Mouse (Mus musculus) liver, embryonic 16.5 days (tissue): ENCODE data around the gene Wipf2. TPM values are rescaled to one million over a fixed set of nuclear protein-coding genes. Genes with fewer than 3 reads are reported as not detected.

Source experiments
- ATAC-seq: fragments of 200-750 bp; cut with Nextera tagmentation; 2 replicates; pipeline ENCODE4 v1.8.0; 2017; ENCODE audit warnings: low read depth, mild to moderate bottlenecking, moderate number of reproducible peaks, moderate library complexity
- H3K27ac ChIP-seq: fragments of 300-500 bp; sonication (generic); 2 replicates; pipeline ENCODE4 v1.5.1; 2014; ENCODE audit warnings: mild to moderate bottlenecking, low read length
- H3K27me3 ChIP-seq: fragments of 300-500 bp; sonication (generic); 2 replicates; pipeline ENCODE4 v1.6.1; 2014; ENCODE audit warnings: low read depth, low read length, mixed read lengths; ENCODE audit not compliant: control insufficient read depth, insufficient read depth
- H3K36me3 ChIP-seq: fragments of 300-500 bp; sonication (generic); 2 replicates; pipeline ENCODE4 v1.6.1; 2014; ENCODE audit warnings: mild to moderate bottlenecking; ENCODE audit not compliant: control insufficient read depth, insufficient read depth
- H3K4me1 ChIP-seq: fragments of 300-500 bp; sonication (generic); 2 replicates; pipeline ENCODE4 v1.6.1; 2014; ENCODE audit warnings: low read depth, low read length, mixed read lengths; ENCODE audit not compliant: control insufficient read depth
- H3K4me2 ChIP-seq: fragments of 300-500 bp; sonication (generic); 2 replicates; pipeline ENCODE4 v1.6.1; 2014; ENCODE audit warnings: low read depth, low read length, mixed read lengths
- H3K4me3 ChIP-seq: fragments of 300-500 bp; sonication (generic); 2 replicates; pipeline ENCODE4 v1.5.1; 2014; ENCODE audit warnings: low read depth, mild to moderate bottlenecking, low read length
- H3K9ac ChIP-seq: fragments of 300-500 bp; sonication (generic); 2 replicates; pipeline ENCODE4 v1.6.1; 2014; ENCODE audit warnings: low read depth, low read length
- H3K9me3 ChIP-seq: fragments of 300-500 bp; sonication (generic); replicated peaks from 2 replicates; pipeline ENCODE4 v1.6.1; 2016; ENCODE audit warnings: low read length; ENCODE audit not compliant: control insufficient read depth
- WGBS: fragments of 180-500 bp; shearing (Covaris S2); extraction: QIAGEN DNeasy Blood & Tissue Kit; methylation state at CpG from one replicate; pipeline ENCODE4 v1.1.7; 2014; ENCODE audit not compliant: insufficient replicate concordance; 5-methylcytosine and 5-hydroxymethylcytosine counted together
- polyA plus RNA-seq: library from polyadenylated mRNA; unstranded; fragments of >200 nt; fragmentation: Nextera tagmentation; extraction: Ambion mirVana; gene quantifications from 2 replicates; pipeline ENCODE4 v1.2.1, GENCODE M21; 2015

The Wipf2 gene
- polyA plus RNA-seq, 1 experiment from 2014 or later, result 1.6 TPM

GRCm38 (mm10) chr11:98892426-98892825, 29.0 kb downstream of the Wipf2 start:
- Histone ChIP-seq H3K36me3 (peaks cover 50% of the 10 kb centered on the region), H3K27ac (no peak overlapping the region), H3K27me3 (no peaks in the 10 kb centered on the region), H3K4me3 (no peak overlapping the region), H3K4me1 (peaks cover 5% of the 10 kb centered on the region), H3K9ac (no peak overlapping the region), H3K4me2 (no peak overlapping the region), H3K9me3 (no peaks in the 10 kb centered on the region)
- 76% methylated on average over 5 of the region's 5 CpGs for WGBS
- no peak for ATAC-seq

- H3K4me3 ChIP-seq, result no peak overlapping the region
These were observed 37.2 kb downstream of the Wipf2 start for GRCm38 (mm10) chr11:98900529-98901125.

DNA sequence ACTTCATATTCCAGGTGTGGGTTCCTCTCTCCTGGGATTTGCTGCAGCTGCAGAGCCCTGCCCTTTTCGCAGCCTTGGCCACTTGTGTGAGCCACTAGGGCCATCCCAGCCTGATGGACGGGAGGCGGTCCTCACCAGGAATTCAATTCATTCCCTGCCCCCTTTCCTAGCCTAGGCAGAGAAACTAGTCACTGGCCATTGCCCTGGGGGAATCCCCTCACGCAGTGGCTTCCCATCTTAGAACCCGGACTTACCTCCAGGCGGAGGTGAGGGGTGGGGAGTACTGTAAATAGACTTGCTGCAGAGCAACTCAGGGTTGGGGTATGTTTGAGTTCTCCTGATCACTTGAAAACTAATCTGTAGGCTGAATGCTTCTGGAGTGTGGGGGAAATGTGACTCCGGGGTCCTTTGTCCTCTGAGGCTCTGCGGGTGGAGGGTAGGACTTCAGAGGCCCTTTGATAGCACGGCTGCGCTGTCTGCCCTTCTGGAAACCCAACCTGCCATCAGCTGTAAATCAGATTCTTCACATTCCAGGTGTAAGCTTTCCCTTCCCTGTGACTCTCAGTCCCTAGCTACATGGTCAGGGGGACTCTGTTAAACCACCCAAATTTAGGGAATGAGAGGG, 39.3 kb downstream of the Wipf2 start:
- H3K27ac ChIP-seq, result peak overlapping the region; percentile 11; the same call in 1 of the 2 replicates
- ATAC-seq, result no peak
- H3K9me3 ChIP-seq, result no peaks in the 10 kb centered on the region
- no peaks in the 10 kb centered on the region for H3K27me3 ChIP-seq
- no peak overlapping the region for H3K4me3 ChIP-seq
- H3K9ac ChIP-seq, result no peak overlapping the region
- WGBS, result 65% methylated on average over 10 of the region's 10 CpGs
- no peak overlapping the region for H3K4me2 ChIP-seq
- H3K4me1 ChIP-seq, result peaks cover 54% of the 10 kb centered on the region
- peaks cover 15% of the 10 kb centered on the region for H3K36me3 ChIP-seq

More at GRCm38 (mm10) chr11:98900529-98901125, 37.2 kb downstream of the Wipf2 start:
- Histone ChIP-seq H3K27ac (peak overlapping the region; percentile 48; the same call in 1 of the 2 replicates), H3K4me2 (peak overlapping the region; percentile 18; the same call in 1 of the 2 replicates), H3K27me3 (no peaks in the 10 kb centered on the region), H3K9me3 (no peaks in the 10 kb centered on the region), H3K36me3 (peaks cover 27% of the 10 kb centered on the region), H3K4me1 (peaks cover 38% of the 10 kb centered on the region), H3K9ac (no peak overlapping the region)
- 37% methylated on average over 12 of the region's 12 CpGs for WGBS
- ATAC-seq, result no peak

- Histone ChIP-seq H3K4me1 (peaks cover 64% of the 10 kb centered on the region), H3K4me3 (peak overlapping the region; percentile 4; the same call in 1 of the 2 replicates), H3K9ac (peak overlapping the region; percentile 19), H3K27me3 (no peaks in the 10 kb centered on the region), H3K36me3 (peaks cover 9% of the 10 kb centered on the region), H3K9me3 (no peaks in the 10 kb centered on the region), H3K27ac (peak overlapping the region; percentile 96), H3K4me2 (peak overlapping the region; percentile 44)
- ATAC-seq, result peak; percentile 61
- WGBS, result 17% methylated on average over 2 of the region's 2 CpGs
These were observed 41.1 kb downstream of the Wipf2 start for GRCm38 (mm10) chr11:98904577-98904976.

DNA sequence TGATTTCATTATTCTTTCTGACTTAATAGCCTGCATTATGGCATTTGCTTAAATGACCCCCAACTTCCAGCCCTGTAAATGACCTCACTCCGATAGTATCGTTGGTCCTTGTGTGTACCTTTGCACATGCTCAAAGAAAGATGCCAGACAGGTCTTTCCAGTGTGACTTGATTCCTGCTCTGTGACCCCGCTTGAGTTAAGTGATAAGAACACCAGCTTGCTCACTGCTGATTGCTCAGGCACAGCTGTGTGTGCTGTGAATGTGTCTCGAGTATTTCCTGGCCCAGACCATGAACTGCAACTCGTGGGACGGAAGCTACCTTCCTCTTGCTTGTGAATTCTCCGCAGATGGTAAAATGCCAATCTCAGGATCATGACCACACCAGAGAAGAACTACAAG, 41.6 kb downstream of the Wipf2 start:
- H3K4me2 ChIP-seq, result peak overlapping the region; percentile 44
- WGBS, result 18% methylated on average over 7 of the region's 7 CpGs
- H3K27me3 ChIP-seq, result no peaks in the 10 kb centered on the region
- peak overlapping the region; percentile 38 for H3K9ac ChIP-seq
- peak overlapping the region; percentile 7; the same call in 1 of the 2 replicates for H3K4me3 ChIP-seq
- ATAC-seq, result peak; percentile 55
- H3K4me1 ChIP-seq, result peaks cover 66% of the 10 kb centered on the region
- peak overlapping the region; percentile 96 for H3K27ac ChIP-seq
- no peaks in the 10 kb centered on the region for H3K9me3 ChIP-seq
- H3K36me3 ChIP-seq, result peaks cover 7% of the 10 kb centered on the region; the same call in 1 of the 2 replicates

DNA sequence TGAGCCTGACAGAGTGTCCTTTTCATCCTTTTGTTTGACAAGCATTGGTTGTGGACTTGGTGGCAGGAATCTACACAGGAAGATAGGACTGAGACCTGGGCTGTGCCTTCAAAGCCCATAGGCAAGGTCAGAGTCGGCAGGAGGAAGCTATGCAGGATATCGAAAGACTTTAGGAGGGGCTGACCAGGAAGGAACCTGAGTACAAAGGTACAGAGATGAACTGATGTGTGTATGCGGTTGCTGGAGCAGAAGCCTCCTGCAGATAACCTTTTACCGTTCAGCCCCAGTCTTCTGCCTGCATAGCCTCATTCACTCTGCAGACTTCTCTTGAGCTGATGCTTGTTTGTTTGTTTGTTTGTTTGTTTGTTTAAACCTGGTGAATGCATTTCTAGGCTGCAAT, 42.1 kb downstream of the Wipf2 start:
- H3K4me1 ChIP-seq, result peaks cover 71% of the 10 kb centered on the region
- H3K4me2 ChIP-seq, result peak overlapping the region; percentile 44
- peak overlapping the region; percentile 96 for H3K27ac ChIP-seq
- WGBS, result 7% methylated on average over 4 of the region's 4 CpGs
- no peak overlapping the region; the same call in 1 of the 2 replicates for H3K4me3 ChIP-seq
- no peaks in the 10 kb centered on the region for H3K9me3 ChIP-seq
- H3K27me3 ChIP-seq, result no peaks in the 10 kb centered on the region
- H3K36me3 ChIP-seq, result peaks cover 10% of the 10 kb centered on the region
- peak overlapping the region; percentile 38 for H3K9ac ChIP-seq
- ATAC-seq, result no peak

- Histone ChIP-seq H3K27ac (peak overlapping the region; percentile 71), H3K27me3 (no peaks in the 10 kb centered on the region), H3K9me3 (no peaks in the 10 kb centered on the region), H3K4me2 (peak overlapping the region; percentile 81), H3K9ac (peak overlapping the region; percentile 51), H3K36me3 (peaks cover 15% of the 10 kb centered on the region), H3K4me3 (peak overlapping the region; percentile 77), H3K4me1 (peaks cover 81% of the 10 kb centered on the region)
- WGBS, result 46% methylated on average over 5 of the region's 5 CpGs
- no peak for ATAC-seq
These were observed 43.6 kb downstream of the Wipf2 start for GRCm38 (mm10) chr11:98907063-98907436.

- Histone ChIP-seq H3K9ac (peak within 1 kb of the TSS; percentile 83), H3K27me3 (no peaks in the 10 kb centered on the region), H3K4me3 (peak within 1 kb of the TSS; percentile 77), H3K9me3 (no peaks in the 10 kb centered on the region), H3K4me2 (peak within 1 kb of the TSS; percentile 81), H3K27ac (peak within 1 kb of the TSS; percentile 86), H3K36me3 (peaks cover 20% of the 10 kb centered on the region), H3K4me1 (peaks cover 81% of the 10 kb centered on the region)
- ATAC-seq, result peak; percentile 92
- WGBS, result under 1% methylated on average over 49 of the region's 49 CpGs
These were observed 44.2 kb downstream of the Wipf2 start, which contains the start of gene Cdc6 for GRCm38 (mm10) chr11:98907437-98908173. Cdc6 (plus strand) TSS chr11:98907801.
